Comparison of ENCODE assay signal across 19 mouse cellular contexts in the genomic region with DNA sequence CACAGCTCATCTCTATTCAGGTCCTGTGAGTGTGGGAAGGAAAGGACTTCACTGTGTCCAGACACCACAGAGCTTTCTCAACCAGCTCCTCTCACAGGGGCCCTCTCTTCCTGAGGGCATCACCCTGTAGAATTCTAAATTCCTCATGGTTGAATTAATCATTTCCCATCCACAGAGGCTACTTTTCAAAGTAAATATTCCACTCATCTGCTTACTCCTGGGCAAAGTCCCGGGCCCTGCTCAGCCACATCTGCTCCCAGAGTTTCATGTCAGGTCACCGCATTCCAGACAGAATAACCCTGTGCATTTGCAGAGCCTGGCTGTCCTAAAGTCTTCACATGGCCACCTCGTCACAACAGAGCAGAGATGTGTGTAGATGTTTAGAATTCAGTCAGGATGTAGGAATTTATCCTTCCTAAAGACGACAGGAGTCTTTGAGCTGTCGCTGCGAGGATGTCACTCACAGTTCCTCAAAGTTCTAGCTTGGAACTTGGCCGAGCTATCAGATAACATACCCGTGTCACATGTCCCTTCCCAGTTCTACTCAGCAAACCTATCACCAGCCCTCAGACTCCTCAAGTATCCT.
A peak's percentile ranks its signal among the peaks of the same experiment; 100 is the strongest.
DNase-seq lines count a peak whose midpoint lies in the region; ATAC-seq and TF ChIP-seq lines count a peak whose summit lies in the region.
"Had no signal": no experiment of that assay in that cellular context is flagged by ENCODE, and none has a peak within 500 bp of the region (broad histone marks: within the 10 kb centered on the region; RNA-seq: fewer than 3 reads in every experiment).

No protein-coding gene starts in this region.

- no peaks in the 10 kb centered on the region for H3K4me1 ChIP-seq in MEL (ENCODE audit: control insufficient read depth in 1 of 2, insufficient read depth in 2 of 2, low read length in 2 of 2)
- H3K4me1 ChIP-seq: forebrain, embryonic 12.5 days; liver, embryonic 15.5 days; megakaryocyte, embryonic 14.5 days had no signal

- H3K9me3 ChIP-seq in MEL (replicated peaks; ENCODE audit: insufficient read depth, low read length), result no peaks in the 10 kb centered on the region
- H3K9me3 ChIP-seq: forebrain, embryonic 12.5 days; liver, embryonic 15.5 days; megakaryocyte, embryonic 14.5 days had no signal

- no peak overlapping the region for H3K9ac ChIP-seq in MEL (ENCODE audit: control insufficient read depth, low read depth, low read length, poor library complexity, severe bottlenecking)
- H3K9ac ChIP-seq: forebrain, embryonic 12.5 days; hindbrain, embryonic 14.5 days; liver, embryonic 15.5 days had no signal

- TF ChIP-seq POLR2A in MEL (IDR thresholded peaks at IDR 0.05; ENCODE audit: control insufficient read depth in 1 of 2, insufficient read depth in 1 of 2, low read depth in 1 of 2, low read length in 2 of 2, poor library complexity in 1 of 2), result no peak

- TF ChIP-seq CTCF in MEL (IDR thresholded peaks at IDR 0.05 in 2 of 3, conservative IDR thresholded peaks at IDR 0.05 in 1 of 3; ENCODE audit: control insufficient read depth in 1 of 3, insufficient read depth in 1 of 3, low read depth in 2 of 3, low read length in 3 of 3, poor library complexity in 1 of 3, severe bottlenecking in 1 of 3), result no peak

- peak; percentile 47 for DNase-seq in 3T3-L1 (ENCODE audit: low read depth, low spot score)
- no peak for DNase-seq in MEL (ENCODE audit: low read depth, low spot score)
- DNase-seq in kidney, adult 9 months, result peak; percentile 90
- DNase-seq in kidney, postnatal 25 days, result peak; percentile 73 to 84
- DNase-seq in spleen, postnatal 10 days (ENCODE audit: low spot score in 2 of 2), result no peak
- no peak for DNase-seq in urinary bladder, postnatal 25 days (ENCODE audit: low spot score)
- DNase-seq: cerebellum, adult 2 months; heart, adult 18-20 months; heart, postnatal 36 days; lung, postnatal 10 days; midbrain, embryonic 14.5 days; thymus, adult 18-20 months had no signal

- no peak overlapping the region for H3K27ac ChIP-seq in MEL (ENCODE audit: control insufficient read depth, low read depth, low read length)
- H3K27ac ChIP-seq: forebrain, embryonic 12.5 days; hindbrain, embryonic 14.5 days; liver, embryonic 15.5 days had no signal

- ATAC-seq in cerebellum, adult (ENCODE audit: insufficient number of reproducible peaks, low FRiP score, low TSS enrichment), result no peak
- ATAC-seq: intestine, postnatal 0 days had no signal

- H3K27me3 ChIP-seq in MEL (ENCODE audit: control insufficient read depth in 1 of 2, insufficient read depth in 2 of 2, low read length in 2 of 2), result peaks cover 0 to 2% of the 10 kb centered on the region in 2 experiments; a peak in 2 of 4 replicates
- H3K27me3 ChIP-seq: forebrain, embryonic 12.5 days; liver, embryonic 15.5 days had no signal

- H3K79me2 ChIP-seq in MEL (ENCODE audit: control insufficient read depth, insufficient read depth, low read length, poor library complexity), result no peaks in the 10 kb centered on the region

- H3K36me3 ChIP-seq in MEL (ENCODE audit: control insufficient read depth in 1 of 2, insufficient read depth in 2 of 2, low read length in 2 of 2), result no peaks in the 10 kb centered on the region
- H3K36me3 ChIP-seq: forebrain, embryonic 12.5 days; liver, embryonic 15.5 days had no signal

- TF ChIP-seq EP300 in MEL (IDR thresholded peaks at IDR 0.05; ENCODE audit: low read depth in 1 of 2, low read length in 2 of 2), result no peak

- H3K4me3 ChIP-seq in MEL (ENCODE audit: control insufficient read depth in 1 of 2, insufficient read depth in 1 of 2, low read depth in 2 of 2, low read length in 2 of 2), result no peak overlapping the region
- H3K4me3 ChIP-seq: forebrain, embryonic 12.5 days; liver, embryonic 15.5 days; megakaryocyte, embryonic 14.5 days; myocyte had no signal

- TF ChIP-seq RAD21 in MEL (IDR thresholded peaks at IDR 0.05; ENCODE audit: low read depth, low read length), result no peak

TF ChIP-seq in MEL, 35 proteins besides CTCF, POLR2A, EP300 and RAD21:
- TF ChIP-seq USF1 (IDR thresholded peaks at IDR 0.05; ENCODE audit: low read depth, low read length) (peak; percentile 30; the same call in 1 of the 2 replicates), SMC3 (IDR thresholded peaks at IDR 0.05; ENCODE audit: low read depth, low read length) (no peak)

Comparison
In these comparisons a context has a peak if more than half of its experiments do, and no peak if none do; other contexts are left out.
1. DNase-seq: peak in 3T3-L1 (single experiment), kidney, adult 9 months (single experiment) and kidney, postnatal 25 days (2 of 2); none in MEL (single experiment), spleen, postnatal 10 days (0 of 2) and urinary bladder, postnatal 25 days (single experiment).